Mouse (Mus musculus): ENCODE results near the gene Cbr2. TPM values are rescaled to one million over a fixed set of nuclear protein-coding genes. Genes with fewer than 3 reads are reported as not detected.

Gene Cbr2
- polyA plus RNA-seq, 1 experiment from 2014 or later, result 1.9 TPM

DNA sequence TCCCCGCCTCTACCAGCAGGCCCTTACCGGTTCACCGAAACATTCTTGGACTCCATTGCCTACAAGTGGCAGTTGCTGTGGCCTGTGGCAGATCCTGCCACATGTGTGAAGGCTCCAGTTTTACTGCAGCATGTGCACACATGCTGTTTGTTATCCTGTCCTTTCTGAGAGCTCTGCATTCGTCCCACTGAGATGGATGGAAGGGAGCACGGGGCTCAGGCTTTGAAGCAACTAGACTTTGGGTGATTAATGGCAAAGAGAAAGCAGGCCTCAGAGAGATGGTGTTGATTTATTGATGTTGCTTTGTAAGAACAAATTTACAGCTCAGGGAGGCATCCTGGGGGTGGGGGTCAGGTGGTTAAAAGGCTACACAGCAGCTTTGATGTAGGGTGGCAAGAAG is 21.2 kb downstream of the Cbr2 start:
- no peaks in the 10 kb centered on the region for H3K9me3 ChIP-seq (replicated peaks)
- peaks cover 44% of the 10 kb centered on the region for H3K4me1 ChIP-seq (replicated peaks)
- H3K4me2 ChIP-seq, result no peak overlapping the region
- H3K9ac ChIP-seq, result no peak overlapping the region
- H3K27ac ChIP-seq (ENCODE audit: poor library complexity, severe bottlenecking), result no peak overlapping the region
- no peaks in the 10 kb centered on the region for H3K27me3 ChIP-seq (replicated peaks)
- ATAC-seq (ENCODE audit: insufficient number of reproducible peaks, low FRiP score), result no peak
- H3K36me3 ChIP-seq, result peaks cover 28% of the 10 kb centered on the region
- H3K4me3 ChIP-seq, result no peak overlapping the region
- WGBS, result 77% methylated on average over 5 of the region's 5 CpGs

DNA sequence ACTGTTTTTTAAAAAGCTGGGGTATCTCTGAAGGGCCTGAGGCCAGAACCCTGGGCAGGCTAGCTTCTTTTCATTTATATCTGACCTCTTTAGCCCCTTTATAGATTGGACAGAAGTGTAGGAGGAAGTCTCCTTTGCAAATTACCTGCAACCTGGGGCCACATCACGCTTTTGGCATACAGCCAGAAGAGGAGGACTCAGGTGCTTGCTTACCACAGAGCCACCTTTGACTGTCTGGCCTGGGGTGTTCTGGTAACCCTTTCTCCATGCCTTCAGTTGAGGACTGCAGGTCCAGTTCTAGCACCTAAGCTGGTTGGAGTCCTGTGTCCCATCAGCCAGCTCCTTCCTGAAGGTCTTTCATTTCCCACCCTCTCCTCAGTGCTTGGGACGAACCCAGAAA is 22.4 kb downstream of the Cbr2 start:
- Histone ChIP-seq H3K4me3 (no peak overlapping the region), H3K9me3 (replicated peaks) (no peaks in the 10 kb centered on the region), H3K4me1 (replicated peaks) (peaks cover 49% of the 10 kb centered on the region), H3K9ac (no peak overlapping the region), H3K4me2 (no peak overlapping the region), H3K27me3 (replicated peaks) (no peaks in the 10 kb centered on the region), H3K36me3 (peaks cover 27% of the 10 kb centered on the region), H3K27ac (ENCODE audit: poor library complexity, severe bottlenecking) (no peak overlapping the region)
- ATAC-seq (ENCODE audit: insufficient number of reproducible peaks, low FRiP score), result no peak
- WGBS, result 78% methylated on average over 2 of the region's 2 CpGs

DNA sequence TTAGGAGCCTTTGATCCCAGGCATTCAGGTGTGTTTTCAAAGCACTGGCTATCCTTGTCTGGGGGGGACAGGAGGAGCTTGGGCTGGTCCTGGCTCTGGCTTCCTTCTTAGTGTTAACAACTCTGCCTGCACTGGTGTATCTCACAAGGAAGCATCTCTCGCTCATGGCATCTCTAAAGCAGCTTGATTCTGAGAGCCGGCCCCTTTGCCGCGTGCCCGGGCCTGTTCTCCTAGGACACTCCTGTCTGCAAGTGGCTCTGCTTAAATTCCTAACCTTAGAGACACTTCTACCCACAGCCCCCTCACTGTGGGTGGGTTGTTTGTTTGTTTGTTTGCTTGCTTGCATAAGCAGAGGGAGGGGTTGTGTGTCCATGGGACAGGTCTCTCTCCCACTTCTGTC is 23.9 kb downstream of the Cbr2 start:
- Histone ChIP-seq H3K27ac (ENCODE audit: poor library complexity, severe bottlenecking) (0 out of 2 replicates have a peak overlapping the region, but pooled peaks have one; percentile 58), H3K4me3 (no peak overlapping the region)

DNA sequence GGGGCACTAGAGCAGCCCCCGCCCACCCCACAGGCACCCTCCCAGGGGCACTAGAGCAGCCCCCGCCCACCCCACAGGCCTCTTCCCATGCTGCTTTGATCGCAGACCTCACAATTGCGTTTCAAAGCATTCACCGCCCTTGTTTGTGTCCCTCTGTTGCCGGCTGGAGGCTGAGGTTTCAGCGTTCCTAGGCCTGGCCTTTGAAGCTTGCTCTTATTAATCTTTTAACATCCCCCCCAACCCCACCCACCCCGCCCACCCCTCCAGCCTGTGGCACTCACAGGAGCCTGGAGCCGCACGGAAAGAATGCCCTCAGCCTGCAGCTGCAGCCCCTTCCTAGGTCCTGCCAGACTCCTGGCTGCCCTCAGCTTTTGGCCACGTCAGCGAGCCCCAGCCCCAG is 24.7 kb downstream of the Cbr2 start:
- ATAC-seq (ENCODE audit: insufficient number of reproducible peaks, low FRiP score), result no peak
- Histone ChIP-seq H3K4me1 (replicated peaks) (peaks cover 52% of the 10 kb centered on the region), H3K27me3 (replicated peaks) (no peaks in the 10 kb centered on the region), H3K27ac (ENCODE audit: poor library complexity, severe bottlenecking) (peak overlapping the region; percentile 58), H3K9ac (peak overlapping the region; percentile 62), H3K9me3 (replicated peaks) (no peaks in the 10 kb centered on the region), H3K4me3 (no peak overlapping the region), H3K4me2 (peak overlapping the region; percentile 32), H3K36me3 (peaks cover 31% of the 10 kb centered on the region)
- WGBS, result 20% methylated on average over 12 of the region's 12 CpGs

More for the DNA sequence above, 23.9 kb downstream of the Cbr2 start:
- Histone ChIP-seq H3K27me3 (replicated peaks) (no peaks in the 10 kb centered on the region), H3K9me3 (replicated peaks) (no peaks in the 10 kb centered on the region), H3K36me3 (peaks cover 27% of the 10 kb centered on the region), H3K4me1 (replicated peaks) (peaks cover 58% of the 10 kb centered on the region), H3K4me2 (0 out of 2 replicates have a peak overlapping the region, but pooled peaks have one; percentile 32), H3K9ac (no peak overlapping the region)
- 32% methylated on average over 5 of the region's 5 CpGs for WGBS
- no peak for ATAC-seq (ENCODE audit: insufficient number of reproducible peaks, low FRiP score)

DNA sequence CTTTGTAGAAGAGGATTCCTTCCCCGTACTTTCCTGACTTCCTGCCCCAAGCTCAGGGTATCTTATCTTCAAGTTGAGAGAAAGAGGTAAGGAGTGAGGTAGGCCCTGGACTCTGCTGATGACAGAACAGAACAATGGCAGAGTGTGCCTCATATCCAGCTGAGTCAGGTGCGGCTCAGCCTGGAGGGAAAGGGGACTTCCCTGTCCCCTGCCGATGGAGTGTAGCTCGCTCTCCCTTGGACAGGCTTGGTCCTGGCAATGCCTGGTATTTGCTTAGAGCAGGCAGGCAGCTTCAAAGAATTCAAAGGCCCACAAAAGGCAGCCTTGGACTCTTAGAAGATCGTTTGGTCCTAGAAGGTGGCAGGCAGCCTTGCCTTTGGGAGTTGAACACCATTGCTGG is 25.8 kb downstream of the Cbr2 start:
- ATAC-seq (ENCODE audit: insufficient number of reproducible peaks, low FRiP score), result no peak
- peaks cover 52% of the 10 kb centered on the region for H3K4me1 ChIP-seq (replicated peaks)

DNA sequence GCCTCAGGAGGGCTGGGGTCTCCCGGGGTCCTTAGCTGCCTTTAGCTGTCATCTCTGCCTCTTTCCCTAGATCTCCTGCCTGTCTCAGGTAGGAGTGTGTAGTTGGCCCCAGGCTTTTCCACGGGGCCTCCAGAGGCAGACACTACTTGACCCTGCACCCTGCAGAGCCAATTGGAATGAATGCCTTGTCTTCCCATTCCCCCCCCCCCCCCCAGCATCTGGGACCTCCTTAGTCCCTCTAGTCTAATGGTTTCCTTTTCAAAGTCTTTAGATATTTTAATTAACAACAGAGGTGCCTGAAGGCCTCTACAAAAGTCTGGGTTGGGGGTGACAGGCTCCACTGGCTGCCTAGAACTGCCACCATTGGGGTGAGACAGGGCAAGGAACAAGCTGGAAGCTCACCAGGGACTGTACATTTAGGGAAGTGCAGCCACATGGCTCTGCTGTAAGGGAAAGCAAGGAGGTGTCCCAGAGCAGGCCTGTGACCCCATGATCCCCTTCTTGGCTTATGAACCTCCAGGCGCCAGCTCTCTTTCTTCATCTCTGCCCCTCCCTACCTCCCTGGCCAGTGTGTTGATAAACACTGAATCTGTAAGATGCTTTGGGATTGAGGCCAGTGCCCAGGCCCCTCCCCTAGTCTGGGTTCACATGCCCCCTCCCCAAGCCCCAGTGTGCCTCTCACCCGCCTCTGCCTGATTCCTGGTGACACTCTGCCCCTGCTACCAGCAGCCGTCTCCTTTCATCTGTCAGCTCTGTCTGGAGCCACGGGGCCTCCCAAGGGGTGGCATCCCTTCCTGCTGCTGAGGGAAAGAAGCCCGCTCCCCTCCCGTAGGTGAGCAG is 27.2 kb downstream of the Cbr2 start:
- H3K4me3 ChIP-seq, result no peak overlapping the region
- ATAC-seq (ENCODE audit: insufficient number of reproducible peaks, low FRiP score), result peak; percentile 37
- H3K4me2 ChIP-seq, result peak overlapping the region; percentile 37
- H3K27ac ChIP-seq (ENCODE audit: poor library complexity, severe bottlenecking), result peak overlapping the region; percentile 83
- 19% methylated on average over 8 of the region's 8 CpGs for WGBS
- H3K4me1 ChIP-seq (replicated peaks), result peaks cover 55% of the 10 kb centered on the region
- H3K9ac ChIP-seq, result peak overlapping the region; percentile 48
- peaks cover 40% of the 10 kb centered on the region for H3K36me3 ChIP-seq
- no peaks in the 10 kb centered on the region for H3K27me3 ChIP-seq (replicated peaks)
- no peaks in the 10 kb centered on the region for H3K9me3 ChIP-seq (replicated peaks)

More for the DNA sequence above, 25.8 kb downstream of the Cbr2 start:
- H3K9me3 ChIP-seq (replicated peaks), result no peaks in the 10 kb centered on the region
- H3K27me3 ChIP-seq (replicated peaks), result no peaks in the 10 kb centered on the region
- peaks cover 40% of the 10 kb centered on the region for H3K36me3 ChIP-seq
- peak overlapping the region; percentile 83; the same call in 1 of the 2 replicates for H3K27ac ChIP-seq (ENCODE audit: poor library complexity, severe bottlenecking)
- 49% methylated on average over 5 of the region's 5 CpGs for WGBS
- peak overlapping the region; percentile 37; the same call in 1 of the 2 replicates for H3K4me2 ChIP-seq
- no peak overlapping the region for H3K9ac ChIP-seq
- H3K4me3 ChIP-seq, result no peak overlapping the region

DNA sequence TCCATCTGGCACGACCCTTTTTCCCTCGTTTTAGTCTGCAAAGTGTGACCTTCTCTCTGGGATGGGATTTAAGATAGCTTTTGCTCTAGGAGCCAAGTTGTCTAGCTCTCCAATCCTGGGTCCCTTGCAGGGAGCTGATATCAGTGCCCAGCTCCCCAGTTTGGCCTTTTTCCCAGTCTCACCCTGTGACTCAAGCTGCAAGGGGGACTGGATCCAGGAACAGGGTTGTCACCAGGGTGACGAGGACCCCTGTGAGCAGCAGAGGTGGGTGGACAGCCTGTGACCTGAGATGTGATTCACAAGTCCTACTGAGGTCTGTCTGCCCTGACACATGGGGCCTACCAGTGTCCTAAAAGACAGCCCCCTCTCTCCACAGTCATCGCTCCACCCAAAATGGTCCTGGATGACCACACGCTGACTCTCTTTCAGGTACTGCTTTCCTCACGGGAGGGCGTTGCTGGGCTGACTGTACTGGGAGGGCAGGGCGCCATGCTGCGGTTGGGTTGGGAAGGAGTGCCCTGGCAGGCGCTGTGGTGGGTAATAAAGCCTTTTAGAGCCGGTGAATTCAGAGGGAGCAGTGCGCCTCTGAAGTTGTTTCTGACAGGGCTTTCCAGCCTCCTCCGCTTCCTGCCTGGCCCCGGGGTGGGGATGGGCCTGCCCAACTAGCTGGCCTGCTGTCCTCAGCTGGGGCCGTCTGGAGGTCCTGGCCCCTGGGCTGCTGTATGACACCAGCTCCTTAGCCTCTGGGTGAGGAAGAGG is 28.0 kb downstream of the Cbr2 start:
- H3K9ac ChIP-seq, result peak overlapping the region; percentile 41; the same call in 1 of the 2 replicates
- WGBS, result 41% methylated on average over 15 of the region's 15 CpGs
- H3K27ac ChIP-seq (ENCODE audit: poor library complexity, severe bottlenecking), result peak overlapping the region; percentile 83
- H3K36me3 ChIP-seq, result peaks cover 38% of the 10 kb centered on the region
- no peak for ATAC-seq (ENCODE audit: insufficient number of reproducible peaks, low FRiP score)
- no peaks in the 10 kb centered on the region for H3K27me3 ChIP-seq (replicated peaks)
- H3K9me3 ChIP-seq (replicated peaks), result no peaks in the 10 kb centered on the region
- H3K4me1 ChIP-seq (replicated peaks), result peaks cover 64% of the 10 kb centered on the region
- no peak overlapping the region for H3K4me3 ChIP-seq
- H3K4me2 ChIP-seq, result peak overlapping the region; percentile 37

DNA sequence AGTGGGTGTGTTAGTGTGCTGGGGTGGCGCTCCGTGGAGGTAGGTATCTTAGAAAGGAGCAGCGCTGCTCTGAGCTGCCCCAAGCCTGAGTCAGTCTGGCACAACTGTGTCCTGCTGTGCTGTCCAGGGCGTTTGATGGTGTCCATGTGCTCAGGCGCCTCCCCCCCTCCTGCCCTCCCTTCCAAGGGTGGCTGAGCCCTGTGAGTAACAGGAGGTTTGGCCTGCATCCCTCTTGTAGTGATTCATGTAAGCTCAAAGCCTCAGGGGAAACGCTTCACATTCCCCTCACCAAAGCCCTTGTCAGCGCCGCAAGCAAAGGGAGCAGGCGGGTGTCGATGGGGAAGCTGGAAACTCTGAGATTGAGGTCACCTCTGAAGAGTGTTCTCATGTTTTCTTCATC is 34.2 kb downstream of the Cbr2 start:
- H3K27ac ChIP-seq (ENCODE audit: poor library complexity, severe bottlenecking), result peak overlapping the region; percentile 88
- H3K4me2 ChIP-seq, result no peak overlapping the region
- H3K4me1 ChIP-seq (replicated peaks), result peaks cover 56% of the 10 kb centered on the region
- H3K9ac ChIP-seq, result 0 out of 2 replicates have a peak overlapping the region, but pooled peaks have one; percentile 21
- WGBS, result 27% methylated on average over 10 of the region's 10 CpGs
- H3K4me3 ChIP-seq, result no peak overlapping the region
- H3K9me3 ChIP-seq (replicated peaks), result no peaks in the 10 kb centered on the region
- ATAC-seq (ENCODE audit: insufficient number of reproducible peaks, low FRiP score), result peak; percentile 66
- H3K27me3 ChIP-seq (replicated peaks), result no peaks in the 10 kb centered on the region
- peaks cover 51% of the 10 kb centered on the region for H3K36me3 ChIP-seq

DNA sequence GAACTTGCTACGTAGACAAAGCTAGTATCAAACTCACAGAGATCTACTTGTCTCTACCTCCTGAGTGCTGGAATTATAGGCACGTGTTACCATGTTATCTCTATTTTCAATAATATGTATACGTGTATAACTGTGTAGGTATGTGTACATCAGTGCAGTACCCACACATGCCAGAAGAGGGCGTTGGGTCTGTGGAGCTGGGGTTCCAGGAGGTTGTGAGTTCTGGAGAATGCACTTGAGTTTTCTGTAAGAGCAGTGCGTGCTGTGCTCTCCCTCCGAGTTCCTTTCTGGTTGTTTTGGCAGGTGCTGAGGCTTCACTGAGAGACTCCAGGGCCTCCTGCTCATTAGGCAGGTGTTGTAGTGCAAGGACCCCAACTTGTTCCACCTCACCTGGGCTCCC is 35.3 kb downstream of the Cbr2 start:
- no peak overlapping the region for H3K4me2 ChIP-seq
- no peak overlapping the region for H3K27ac ChIP-seq (ENCODE audit: poor library complexity, severe bottlenecking)
- H3K4me1 ChIP-seq (replicated peaks), result peaks cover 63% of the 10 kb centered on the region
- no peak overlapping the region for H3K9ac ChIP-seq
- H3K9me3 ChIP-seq (replicated peaks), result no peaks in the 10 kb centered on the region
- WGBS, result 88% methylated on average over 6 of the region's 6 CpGs
- no peak for ATAC-seq (ENCODE audit: insufficient number of reproducible peaks, low FRiP score)
- peaks cover 44% of the 10 kb centered on the region for H3K36me3 ChIP-seq
- no peaks in the 10 kb centered on the region for H3K27me3 ChIP-seq (replicated peaks)
- H3K4me3 ChIP-seq, result no peak overlapping the region

DNA sequence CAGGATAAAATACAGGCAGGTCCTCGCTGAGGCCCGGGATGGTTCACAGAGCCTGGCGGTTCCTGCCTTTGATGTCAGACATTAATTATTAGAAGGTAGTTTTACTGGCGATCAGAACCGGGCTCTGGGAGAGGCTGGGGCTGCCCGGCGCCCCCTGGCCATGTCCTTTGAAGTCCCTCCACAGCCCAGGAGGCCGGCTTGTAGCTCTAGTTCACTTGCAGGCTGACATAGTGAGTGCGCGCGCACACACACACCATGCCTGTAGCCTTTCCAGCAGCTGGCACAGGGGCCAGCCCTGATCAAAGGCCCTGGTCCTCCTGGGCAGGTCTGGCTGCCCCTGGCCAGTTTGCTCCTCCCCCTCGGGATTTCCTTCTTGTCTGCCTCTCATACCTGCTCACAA is 36.3 kb downstream of the Cbr2 start:
- Histone ChIP-seq H3K4me1 (replicated peaks) (peaks cover 63% of the 10 kb centered on the region), H3K4me3 (no peak overlapping the region), H3K27ac (ENCODE audit: poor library complexity, severe bottlenecking) (peak overlapping the region; percentile 15), H3K36me3 (peaks cover 40% of the 10 kb centered on the region), H3K4me2 (no peak overlapping the region), H3K9me3 (replicated peaks) (no peaks in the 10 kb centered on the region), H3K9ac (no peak overlapping the region), H3K27me3 (replicated peaks) (no peaks in the 10 kb centered on the region)
- WGBS, result 52% methylated on average over 12 of the region's 12 CpGs
- no peak; the same call in 1 of the 2 replicates for ATAC-seq (ENCODE audit: insufficient number of reproducible peaks, low FRiP score)

DNA sequence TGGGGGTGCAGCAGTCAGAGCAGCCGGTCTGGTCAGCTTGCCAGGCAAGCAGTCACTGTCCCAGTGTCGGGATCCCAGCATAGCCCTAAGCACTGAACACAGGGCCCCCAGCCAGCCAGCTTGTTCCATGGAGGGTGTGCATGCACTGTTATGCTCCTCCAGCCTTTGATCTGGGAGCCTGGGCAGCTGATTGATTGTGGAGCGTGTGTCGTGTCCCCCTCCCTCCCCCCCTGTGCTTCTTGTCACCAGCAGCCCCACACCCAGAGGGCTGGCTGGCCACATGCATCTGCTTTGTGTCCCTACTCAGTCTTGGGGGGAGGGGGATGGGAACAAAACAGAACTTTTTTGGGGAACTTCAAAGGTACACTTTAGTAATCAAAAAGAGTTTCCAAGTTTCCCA is 36.7 kb downstream of the Cbr2 start:
- Histone ChIP-seq H3K4me2 (peak overlapping the region; percentile 15; the same call in 1 of the 2 replicates), H3K4me1 (replicated peaks) (peaks cover 63% of the 10 kb centered on the region), H3K27me3 (replicated peaks) (no peaks in the 10 kb centered on the region), H3K36me3 (peaks cover 40% of the 10 kb centered on the region), H3K9ac (peak overlapping the region; percentile 37; the same call in 1 of the 2 replicates), H3K27ac (ENCODE audit: poor library complexity, severe bottlenecking) (peak overlapping the region; percentile 52; the same call in 1 of the 2 replicates), H3K9me3 (replicated peaks) (no peaks in the 10 kb centered on the region), H3K4me3 (no peak overlapping the region)
- WGBS, result 26% methylated on average over 4 of the region's 4 CpGs
- peak; percentile 38; the same call in 1 of the 2 replicates for ATAC-seq (ENCODE audit: insufficient number of reproducible peaks, low FRiP score)

Measured in heart, embryonic 12.5 days (tissue).